Comparison of ENCODE assay signal across 21 mouse cellular contexts in the genomic region with DNA sequence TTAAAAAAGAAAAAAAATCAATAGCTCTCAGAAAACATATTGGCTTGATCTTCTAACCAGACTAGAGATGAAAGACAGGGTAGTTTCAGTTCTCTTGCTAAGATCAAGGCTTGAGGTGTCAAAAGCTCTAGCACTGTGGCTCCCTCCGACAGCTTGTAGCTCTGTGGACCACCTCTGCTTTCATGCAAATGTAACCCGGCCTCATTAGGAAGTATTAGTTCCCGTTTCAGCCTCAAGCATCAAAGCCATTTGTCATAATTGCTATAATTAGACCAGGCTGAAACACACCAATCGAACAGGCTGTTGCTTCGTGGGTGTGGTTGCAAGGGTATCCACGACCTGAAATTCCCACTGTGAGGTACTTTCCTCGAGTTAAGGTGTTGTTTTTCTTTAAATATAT.
DNase-seq lines count a peak whose midpoint lies in the region; ATAC-seq and TF ChIP-seq lines count a peak whose summit lies in the region.
"Had no signal": no experiment of that assay in that cellular context is flagged by ENCODE, and none has a peak within 500 bp of the region (broad histone marks: within the 10 kb centered on the region; RNA-seq: fewer than 3 reads in every experiment).

No protein-coding gene starts in this region.

- H3K27ac ChIP-seq in spleen, adult 2 months (ENCODE audit: insufficient read depth, low read length): no peak overlapping the region
- no peak overlapping the region for H3K27ac ChIP-seq in forebrain, embryonic 12.5 days
- H3K27ac ChIP-seq in intestine, embryonic 15.5 days: no peak overlapping the region
- H3K27ac ChIP-seq: embryonic facial prominence, embryonic 12.5 days; forebrain, embryonic 10.5 days; hindbrain, embryonic 12.5 days; limb, embryonic 15.5 days had no signal

- peak; percentile 60 for ATAC-seq in megakaryocyte, adult 5-6 weeks (ENCODE audit: poor library complexity, severe bottlenecking)
- ATAC-seq in forebrain, embryonic 12.5 days (ENCODE audit: low FRiP score): no peak
- no peak for ATAC-seq in intestine, embryonic 15.5 days

- H3K4me1 ChIP-seq in spleen, adult 2 months (ENCODE audit: control insufficient read depth, insufficient read depth, insufficient read length): peaks cover 15% of the 10 kb centered on the region; the same call in 1 of the 2 replicates
- H3K4me1 ChIP-seq in forebrain, embryonic 12.5 days: no peaks in the 10 kb centered on the region
- no peaks in the 10 kb centered on the region for H3K4me1 ChIP-seq in intestine, embryonic 15.5 days (replicated peaks)
- H3K4me1 ChIP-seq: embryonic facial prominence, embryonic 12.5 days had no signal

- no peaks in the 10 kb centered on the region for H3K36me3 ChIP-seq in spleen, adult 2 months (ENCODE audit: control insufficient read depth, insufficient read depth, low read length)
- H3K36me3 ChIP-seq in forebrain, embryonic 12.5 days (replicated peaks): no peaks in the 10 kb centered on the region
- H3K36me3 ChIP-seq in intestine, embryonic 15.5 days: no peaks in the 10 kb centered on the region
- H3K36me3 ChIP-seq: embryonic facial prominence, embryonic 12.5 days; forebrain, embryonic 10.5 days; G1E; hindbrain, embryonic 12.5 days; limb, embryonic 15.5 days had no signal

- no peaks in the 10 kb centered on the region for H3K9me3 ChIP-seq in forebrain, embryonic 12.5 days
- H3K9me3 ChIP-seq in intestine, embryonic 15.5 days: no peaks in the 10 kb centered on the region
- H3K9me3 ChIP-seq: embryonic facial prominence, embryonic 12.5 days; forebrain, embryonic 10.5 days; G1E; hindbrain, embryonic 12.5 days; limb, embryonic 15.5 days had no signal

- no peak overlapping the region for H3K4me2 ChIP-seq in forebrain, embryonic 12.5 days
- no peak overlapping the region for H3K4me2 ChIP-seq in intestine, embryonic 15.5 days (replicated peaks)
- H3K4me2 ChIP-seq: embryonic facial prominence, embryonic 12.5 days; hindbrain, embryonic 12.5 days; limb, embryonic 15.5 days; lung, embryonic 14.5 days had no signal

- no peak overlapping the region for H3K4me3 ChIP-seq in spleen, adult 2 months (ENCODE audit: extremely low read depth, insufficient read depth, insufficient read length)
- H3K4me3 ChIP-seq in forebrain, embryonic 12.5 days (replicated peaks): no peak overlapping the region
- H3K4me3 ChIP-seq in intestine, embryonic 15.5 days (replicated peaks): no peak overlapping the region
- H3K4me3 ChIP-seq: embryonic facial prominence, embryonic 12.5 days; forebrain, embryonic 10.5 days; hindbrain, embryonic 12.5 days; limb, embryonic 15.5 days had no signal

- DNase-seq in heart, adult 11 months: peak; percentile 84
- DNase-seq in heart, adult 8-10 months (ENCODE audit: low spot score): no peak
- peak; percentile 24 for DNase-seq in Muller cell, postnatal 12 days (ENCODE audit: inconsistent ontology term)
- DNase-seq in spleen, adult 2 months (ENCODE audit: low read depth in 1 of 2, low spot score in 2 of 2): peak; percentile 53 to 71
- DNase-seq in adrenal gland, adult 2 months: no peak
- DNase-seq: adrenal gland, postnatal 36 days; cerebellum, postnatal 25 days; heart, adult 18-20 months; kidney, adult 11 months; kidney, postnatal 14 days; layer of hippocampus, adult 9-11 months; lung, embryonic 14.5 days; thymus, adult 18-20 months had no signal

- TF ChIP-seq POLR2A in spleen, adult 2 months (IDR thresholded peaks at IDR 0.05; ENCODE audit: low read depth, low read length): no peak

- WGBS in spleen, adult 2 months: 7% methylated on average over 7 of the region's 7 CpGs
- WGBS in forebrain, embryonic 12.5 days: 39% methylated on average over 7 of the region's 7 CpGs
- 48% methylated on average over 7 of the region's 7 CpGs for WGBS in intestine, embryonic 15.5 days

- no peak for TF ChIP-seq CTCF in spleen, adult 2 months (IDR thresholded peaks at IDR 0.05; ENCODE audit: extremely low read depth, insufficient read depth, insufficient read length, insufficient replicate concordance)

- no peak overlapping the region for H3K9ac ChIP-seq in forebrain, embryonic 12.5 days
- no peak overlapping the region for H3K9ac ChIP-seq in intestine, embryonic 15.5 days
- H3K9ac ChIP-seq: embryonic facial prominence, embryonic 12.5 days; hindbrain, embryonic 12.5 days; limb, embryonic 15.5 days; lung, embryonic 14.5 days had no signal

- no peaks in the 10 kb centered on the region for H3K27me3 ChIP-seq in spleen, adult 2 months (ENCODE audit: control insufficient read depth, insufficient read depth, low read length)
- H3K27me3 ChIP-seq in forebrain, embryonic 12.5 days: no peaks in the 10 kb centered on the region
- H3K27me3 ChIP-seq in intestine, embryonic 15.5 days (replicated peaks): no peaks in the 10 kb centered on the region
- H3K27me3 ChIP-seq: embryonic facial prominence, embryonic 12.5 days; hindbrain, embryonic 12.5 days; limb, embryonic 15.5 days had no signal

Comparison
In these comparisons a context has a peak if more than half of its experiments do, and no peak if none do; other contexts are left out.
1. DNase-seq: peak in heart, adult 11 months (single experiment), Muller cell, postnatal 12 days (single experiment) and spleen, adult 2 months (2 of 2); none in heart, adult 8-10 months (single experiment) and adrenal gland, adult 2 months (single experiment).